Mouse (Mus musculus): ENCODE measurements around the gene Bnc2.

Bnc2 gene

GRCm38 (mm10) chr4:84310851-84311250 is 364.2 kb downstream of the Bnc2 start:
- no peak for DNase-seq

- peak; percentile 43 for DNase-seq
These were observed 366.7 kb downstream of the Bnc2 start for GRCm38 (mm10) chr4:84308226-84308862.

GRCm38 (mm10) chr4:84306928-84307606 is 368.0 kb downstream of the Bnc2 start:
- DNase-seq = no peak

- no peak for DNase-seq
These were observed 372.1 kb downstream of the Bnc2 start for GRCm38 (mm10) chr4:84302949-84303348.

GRCm38 (mm10) chr4:84285153-84285552 is 389.9 kb downstream of the Bnc2 start:
- no peak for DNase-seq

GRCm38 (mm10) chr4:84282651-84283050 is 392.4 kb downstream of the Bnc2 start:
- DNase-seq = no peak

GRCm38 (mm10) chr4:84278156-84278555 is 396.9 kb downstream of the Bnc2 start:
- no peak for DNase-seq

- DNase-seq = no peak
These were observed 399.0 kb downstream of the Bnc2 start for GRCm38 (mm10) chr4:84276081-84276480.

- no peak for DNase-seq
These were observed 400.9 kb downstream of the Bnc2 start for GRCm38 (mm10) chr4:84274158-84274557.

- DNase-seq = no peak
These were observed 402.2 kb downstream of the Bnc2 start for GRCm38 (mm10) chr4:84272867-84273266.

- no peak for DNase-seq
These were observed 405.2 kb downstream of the Bnc2 start for GRCm38 (mm10) chr4:84269845-84270244.

GRCm38 (mm10) chr4:84247356-84247755 is 427.7 kb downstream of the Bnc2 start:
- peak; percentile 47 for DNase-seq

GRCm38 (mm10) chr4:84232346-84232745 is 442.7 kb downstream of the Bnc2 start:
- no peak for DNase-seq

GRCm38 (mm10) chr4:84231251-84231650 is 443.8 kb downstream of the Bnc2 start:
- no peak for DNase-seq

GRCm38 (mm10) chr4:84229189-84229960 is 445.7 kb downstream of the Bnc2 start:
- no peak for DNase-seq

GRCm38 (mm10) chr4:84228551-84228950 is 446.5 kb downstream of the Bnc2 start:
- no peak for DNase-seq

All from embryo, embryonic 11 days (tissue).